Mouse (Mus musculus) neural tube, embryonic 13.5 days (tissue): ENCODE results near the gene Syt2. TPM values are rescaled to one million over a fixed set of nuclear protein-coding genes. Genes with fewer than 3 reads are reported as not detected.

ENCODE experiments used
- ATAC-seq: fragments of 200-750 bp; cut with Nextera tagmentation; 2 replicates; pipeline ENCODE4 v1.8.0; 2017; ENCODE audit warnings: low read depth, mild to moderate bottlenecking, moderate TSS enrichment, moderate library complexity
- H3K27ac ChIP-seq: fragments of 300-500 bp; sonication (generic); replicated peaks from 2 replicates; pipeline ENCODE4 v1.5.1; 2015; ENCODE audit warnings: moderate library complexity, mild to moderate bottlenecking, inconsistent platforms
- H3K27me3 ChIP-seq: fragments of 300-500 bp; sonication (generic); 2 replicates; pipeline ENCODE4 v1.6.1; 2015; ENCODE audit warnings: mild to moderate bottlenecking, inconsistent platforms
- H3K36me3 ChIP-seq: fragments of 300-500 bp; sonication (generic); 2 replicates; pipeline ENCODE4 v1.6.1; 2015; ENCODE audit warnings: mild to moderate bottlenecking, inconsistent platforms
- H3K4me1 ChIP-seq: fragments of 300-500 bp; sonication (generic); replicated peaks from 2 replicates; pipeline ENCODE4 v1.6.1; 2015; ENCODE audit warnings: inconsistent platforms
- H3K4me2 ChIP-seq: fragments of 300-500 bp; sonication (generic); 2 replicates; pipeline ENCODE4 v1.6.1; 2015; ENCODE audit warnings: inconsistent platforms, mild to moderate bottlenecking, moderate library complexity
- H3K4me3 ChIP-seq: fragments of 300-500 bp; sonication (generic); 2 replicates; pipeline ENCODE4 v1.5.1; 2015; ENCODE audit warnings: mild to moderate bottlenecking, inconsistent platforms
- H3K9ac ChIP-seq: fragments of 300-500 bp; sonication (generic); 2 replicates; pipeline ENCODE4 v1.6.1; 2015; ENCODE audit warnings: moderate library complexity, mild to moderate bottlenecking, inconsistent platforms
- H3K9me3 ChIP-seq: fragments of 300-500 bp; sonication (generic); 2 replicates; pipeline ENCODE4 v1.6.1; 2016; ENCODE audit warnings: inconsistent platforms
- WGBS: fragments of 180-500 bp; shearing (Covaris S2); methylation state at CpG from one replicate; pipeline ENCODE4 v1.1.7; 2015; 5-methylcytosine and 5-hydroxymethylcytosine counted together
- polyA plus RNA-seq: library from polyadenylated mRNA; unstranded; fragments of >200 nt; fragmentation: Nextera tagmentation; extraction: Ambion mirVana; gene quantifications from 2 replicates; pipeline ENCODE4 v1.2.1, GENCODE M21; 2015

Syt2 gene
- polyA plus RNA-seq, 1 experiment from 2014 or later = 13.9 TPM

DNA sequence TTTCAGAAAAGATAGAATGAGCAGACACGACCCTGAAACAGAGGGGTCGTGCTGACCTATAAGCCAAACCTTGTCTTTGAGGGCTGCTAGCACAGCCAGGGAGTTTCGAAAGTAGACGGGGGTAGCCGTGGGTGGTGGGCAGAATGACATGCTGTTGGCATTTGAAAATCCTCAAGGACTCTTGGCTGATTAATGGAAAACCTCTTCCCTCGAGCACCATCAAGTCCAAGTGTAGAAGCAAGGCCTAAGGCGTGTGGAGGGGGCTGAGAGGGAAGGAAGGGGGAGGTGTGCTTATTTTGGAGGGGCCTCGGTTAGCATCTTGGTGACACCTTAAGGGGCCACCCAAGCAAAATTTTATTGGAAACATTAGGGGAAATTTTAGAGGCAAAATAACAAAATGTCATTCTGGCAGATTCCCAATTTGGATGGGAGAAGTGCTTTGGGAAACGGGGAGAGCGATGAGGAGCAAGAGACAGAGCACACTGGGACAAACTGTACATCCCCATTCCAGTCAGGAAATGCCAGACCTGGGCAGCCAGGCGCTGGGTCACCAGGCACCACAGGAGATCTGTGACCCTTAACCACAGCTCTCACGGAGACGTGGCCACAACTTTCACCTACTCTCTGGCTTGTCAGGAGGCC lies 109.2 kb downstream of the Syt2 start:
- Histone ChIP-seq H3K9me3 (no peaks in the 10 kb centered on the region), H3K27ac (peak overlapping the region; percentile 72), H3K27me3 (no peaks in the 10 kb centered on the region), H3K9ac (peak overlapping the region; percentile 17; the same call in 1 of the 2 replicates), H3K36me3 (peaks cover 15% of the 10 kb centered on the region; the same call in 1 of the 2 replicates), H3K4me2 (no peak overlapping the region), H3K4me1 (peaks cover 45% of the 10 kb centered on the region), H3K4me3 (no peak overlapping the region)
- WGBS = 58% methylated on average over 13 of the region's 13 CpGs
- ATAC-seq = peak; percentile 33; the same call in 1 of the 2 replicates

DNA sequence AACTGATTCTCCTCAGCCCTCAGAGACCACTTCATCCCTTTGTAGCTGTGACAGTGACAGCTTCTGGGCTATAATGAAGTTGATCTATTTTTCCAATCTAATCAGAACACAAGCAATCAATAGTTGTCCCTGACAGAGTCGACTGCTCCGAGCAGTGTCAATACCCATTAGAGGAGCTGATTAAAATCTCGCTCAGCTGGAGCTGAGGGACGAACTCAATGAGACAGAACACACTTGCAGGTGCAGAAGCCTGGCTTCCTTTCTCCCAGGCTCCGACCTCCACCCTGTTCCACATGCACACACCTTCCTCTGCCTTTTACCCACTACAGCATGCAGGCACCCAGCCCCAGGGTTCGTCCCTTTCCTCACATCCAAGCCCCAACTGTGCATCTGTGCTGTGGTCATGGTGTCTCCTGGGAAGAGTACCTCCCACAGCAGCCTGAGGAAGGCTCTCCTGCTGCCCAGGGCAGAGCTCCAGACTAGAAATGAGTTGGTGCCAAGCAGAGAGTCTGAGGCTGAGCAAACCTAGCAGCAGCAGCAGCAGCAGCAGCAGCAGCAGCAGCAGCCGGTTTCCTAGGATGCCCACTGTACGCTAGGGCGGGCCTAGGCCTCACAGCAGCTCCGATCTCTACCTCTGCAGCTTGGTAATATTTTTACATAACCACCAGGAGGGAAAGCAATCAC lies 109.9 kb downstream of the Syt2 start:
- peak overlapping the region; percentile 5 for H3K9ac ChIP-seq
- peak; percentile 52; the same call in 1 of the 2 replicates for ATAC-seq

DNA sequence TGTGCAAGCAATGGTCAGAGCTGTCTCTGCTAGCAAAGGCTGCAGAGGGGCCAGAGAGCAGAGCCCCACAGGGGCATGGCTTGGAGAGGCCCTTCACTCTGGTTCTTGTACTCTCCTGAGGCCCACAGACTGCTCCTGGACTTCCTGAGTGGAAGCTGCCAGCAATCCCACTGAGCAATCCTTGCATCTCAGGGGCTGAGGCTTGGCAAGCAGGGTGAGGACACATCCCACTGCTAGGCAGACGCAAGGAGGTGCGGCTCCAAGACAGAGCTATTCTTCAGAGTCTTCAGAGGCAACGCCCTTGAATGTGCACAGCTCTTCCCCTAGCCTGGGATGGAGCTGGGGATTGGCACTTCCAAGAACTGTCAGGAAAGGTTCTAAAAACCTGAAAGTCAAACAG lies 110.8 kb downstream of the Syt2 start:
- Histone ChIP-seq H3K27me3 (no peaks in the 10 kb centered on the region), H3K4me2 (no peak overlapping the region), H3K4me3 (no peak overlapping the region), H3K9ac (peak overlapping the region; percentile 18; the same call in 1 of the 2 replicates), H3K4me1 (peaks cover 45% of the 10 kb centered on the region), H3K9me3 (no peaks in the 10 kb centered on the region), H3K36me3 (peaks cover 16% of the 10 kb centered on the region; the same call in 1 of the 2 replicates), H3K27ac (peak overlapping the region; percentile 72; the same call in 1 of the 2 replicates)
- no peak for ATAC-seq
- 83% methylated on average over 3 of the region's 3 CpGs for WGBS

More for the DNA sequence above, 109.9 kb downstream of the Syt2 start:
- Histone ChIP-seq H3K36me3 (peaks cover 16% of the 10 kb centered on the region; the same call in 1 of the 2 replicates), H3K27ac (peak overlapping the region; percentile 72), H3K4me3 (no peak overlapping the region), H3K4me2 (no peak overlapping the region), H3K9me3 (no peaks in the 10 kb centered on the region), H3K4me1 (peaks cover 45% of the 10 kb centered on the region), H3K27me3 (no peaks in the 10 kb centered on the region)
- WGBS = 48% methylated on average over 10 of the region's 10 CpGs

DNA sequence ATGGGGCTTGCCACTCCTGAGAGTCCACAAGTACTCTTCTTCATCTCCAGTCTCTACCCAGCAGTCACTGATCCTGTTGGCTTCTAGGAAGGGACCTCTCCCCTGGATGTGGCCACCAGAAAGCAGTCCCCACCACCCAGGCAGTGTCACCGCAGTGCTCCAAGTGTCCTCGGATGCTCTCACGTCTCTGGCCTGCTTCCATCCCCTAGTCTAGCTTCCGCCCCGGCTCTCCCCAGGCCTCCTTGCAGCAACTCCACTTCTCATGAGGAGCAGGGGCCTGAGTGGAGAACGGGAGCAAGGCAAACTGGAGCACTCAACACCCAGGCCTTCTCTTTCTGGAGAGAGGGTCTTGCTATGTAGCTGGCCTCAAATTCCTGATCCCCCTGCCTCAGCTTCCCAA lies 112.7 kb downstream of the Syt2 start:
- Histone ChIP-seq H3K9me3 (no peaks in the 10 kb centered on the region), H3K36me3 (peaks cover 16% of the 10 kb centered on the region; the same call in 1 of the 2 replicates), H3K27ac (no peak overlapping the region), H3K27me3 (no peaks in the 10 kb centered on the region), H3K4me3 (no peak overlapping the region), H3K4me2 (no peak overlapping the region), H3K4me1 (peaks cover 37% of the 10 kb centered on the region), H3K9ac (no peak overlapping the region)
- 91% methylated on average over 6 of the region's 6 CpGs for WGBS
- no peak for ATAC-seq

GRCm38 (mm10) chr1:134760642-134761041 lies 114.2 kb downstream of the Syt2 start:
- 83% methylated on average over 5 of the region's 5 CpGs for WGBS
- no peaks in the 10 kb centered on the region for H3K9me3 ChIP-seq
- no peak overlapping the region for H3K9ac ChIP-seq
- H3K4me1 ChIP-seq = peaks cover 34% of the 10 kb centered on the region
- no peak for ATAC-seq
- H3K27ac ChIP-seq = no peak overlapping the region
- H3K4me3 ChIP-seq = no peak overlapping the region
- H3K36me3 ChIP-seq = peaks cover 17% of the 10 kb centered on the region; the same call in 1 of the 2 replicates
- H3K4me2 ChIP-seq = no peak overlapping the region
- no peaks in the 10 kb centered on the region for H3K27me3 ChIP-seq

DNA sequence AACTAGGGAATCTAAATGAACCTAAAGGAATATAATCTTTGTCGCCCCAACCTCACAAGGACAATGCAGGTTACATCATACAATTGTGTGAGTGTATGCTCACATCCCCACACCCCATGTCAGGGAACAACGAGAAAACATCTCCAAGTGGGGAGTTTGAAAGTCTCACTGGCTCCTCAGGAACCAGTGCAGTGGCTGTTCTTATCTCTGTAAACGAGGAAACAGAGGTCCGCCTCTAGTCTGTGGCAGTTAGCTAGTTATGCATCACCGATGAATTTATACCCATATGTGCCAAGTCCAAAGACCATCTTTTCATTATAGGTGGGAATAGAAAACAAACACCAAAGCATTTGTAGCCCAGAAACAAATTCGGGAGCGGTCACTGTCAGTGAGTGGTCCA lies 115.1 kb downstream of the Syt2 start:
- H3K4me2 ChIP-seq = no peak overlapping the region
- H3K27me3 ChIP-seq = no peaks in the 10 kb centered on the region
- peaks cover 25% of the 10 kb centered on the region for H3K4me1 ChIP-seq
- no peaks in the 10 kb centered on the region for H3K9me3 ChIP-seq
- peaks cover 19% of the 10 kb centered on the region; the same call in 1 of the 2 replicates for H3K36me3 ChIP-seq
- no peak overlapping the region for H3K9ac ChIP-seq
- no peak overlapping the region for H3K4me3 ChIP-seq
- WGBS = 90% methylated on average over 7 of the region's 7 CpGs
- no peak for ATAC-seq
- no peak overlapping the region for H3K27ac ChIP-seq

GRCm38 (mm10) chr1:134763250-134763649 lies 116.8 kb downstream of the Syt2 start:
- no peak overlapping the region for H3K27ac ChIP-seq
- ATAC-seq = no peak
- no peak overlapping the region for H3K9ac ChIP-seq
- 97% methylated on average over 4 of the region's 4 CpGs for WGBS
- H3K4me2 ChIP-seq = no peak overlapping the region
- peaks cover 29% of the 10 kb centered on the region; the same call in 1 of the 2 replicates for H3K36me3 ChIP-seq
- peaks cover 13% of the 10 kb centered on the region for H3K4me1 ChIP-seq
- H3K27me3 ChIP-seq = no peaks in the 10 kb centered on the region
- H3K9me3 ChIP-seq = no peaks in the 10 kb centered on the region
- no peak overlapping the region for H3K4me3 ChIP-seq

GRCm38 (mm10) chr1:134763776-134764438 lies 117.4 kb downstream of the Syt2 start:
- Histone ChIP-seq H3K4me3 (no peak overlapping the region), H3K4me1 (peaks cover 13% of the 10 kb centered on the region), H3K9ac (no peak overlapping the region), H3K9me3 (no peaks in the 10 kb centered on the region), H3K27me3 (no peaks in the 10 kb centered on the region), H3K4me2 (no peak overlapping the region), H3K27ac (peak overlapping the region; percentile 63; the same call in 1 of the 2 replicates), H3K36me3 (peaks cover 35% of the 10 kb centered on the region; the same call in 1 of the 2 replicates)
- 72% methylated on average over 11 of the region's 11 CpGs for WGBS
- no peak for ATAC-seq

DNA sequence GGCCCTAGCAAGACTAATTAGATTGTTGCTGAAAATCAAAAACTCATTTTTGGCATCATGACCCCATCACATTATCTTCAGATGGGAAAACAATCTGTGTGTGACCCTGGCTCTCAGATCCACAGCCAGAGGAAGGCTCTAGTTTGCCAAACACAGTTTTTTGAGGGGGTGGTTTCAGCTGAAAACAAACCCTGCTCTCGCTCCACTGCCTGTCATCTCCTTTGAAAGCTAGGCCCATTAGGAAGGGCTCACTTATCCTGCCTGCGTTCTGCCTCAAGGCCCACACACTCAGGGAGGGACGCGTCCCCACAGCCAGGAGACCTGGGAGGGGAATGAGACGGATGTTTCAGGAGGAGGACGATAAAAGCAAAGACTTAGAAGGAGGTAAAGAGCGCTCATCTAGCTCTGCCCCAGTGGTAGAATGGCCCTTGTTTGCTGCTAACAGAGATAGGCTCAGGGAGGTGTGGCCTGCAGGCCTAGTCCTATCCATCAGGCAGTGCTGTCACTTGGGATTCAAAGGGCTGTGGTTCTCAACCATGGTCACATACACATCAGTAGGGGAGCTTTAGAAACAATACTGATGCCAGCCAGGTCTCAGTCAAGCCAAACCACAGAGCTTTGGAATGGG lies 118.5 kb downstream of the Syt2 start:
- Histone ChIP-seq H3K9me3 (no peaks in the 10 kb centered on the region), H3K4me1 (peaks cover 13% of the 10 kb centered on the region), H3K9ac (no peak overlapping the region), H3K27ac (peak overlapping the region; percentile 63; the same call in 1 of the 2 replicates), H3K4me2 (no peak overlapping the region), H3K27me3 (no peaks in the 10 kb centered on the region), H3K36me3 (peaks cover 28% of the 10 kb centered on the region; the same call in 1 of the 2 replicates), H3K4me3 (no peak overlapping the region)
- no peak for ATAC-seq
- WGBS = 50% methylated on average over 7 of the region's 7 CpGs

DNA sequence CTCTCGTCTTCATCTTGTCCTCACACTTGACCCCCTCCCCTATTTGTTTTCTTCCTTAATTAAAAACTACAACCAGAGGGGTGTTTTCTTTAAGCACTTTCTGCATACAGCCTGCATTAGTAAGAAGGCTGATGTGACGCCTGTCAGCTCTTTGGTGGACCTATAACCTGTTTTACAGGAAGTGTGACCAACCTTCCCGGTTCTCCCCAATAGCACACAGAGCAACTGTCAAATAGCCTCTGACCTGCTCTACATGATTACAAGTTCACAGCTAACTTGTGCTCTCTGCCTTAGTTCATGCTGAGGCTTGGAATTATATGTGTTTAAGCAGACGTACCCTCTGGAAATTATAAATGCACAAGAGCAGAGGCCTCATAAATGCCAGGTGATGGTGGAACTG lies 120.0 kb downstream of the Syt2 start:
- Histone ChIP-seq H3K9me3 (no peaks in the 10 kb centered on the region), H3K4me3 (no peak overlapping the region), H3K9ac (no peak overlapping the region), H3K4me2 (no peak overlapping the region), H3K36me3 (peaks cover 29% of the 10 kb centered on the region), H3K27ac (no peak overlapping the region), H3K27me3 (no peaks in the 10 kb centered on the region), H3K4me1 (peaks cover 13% of the 10 kb centered on the region)
- 87% methylated on average over 4 of the region's 4 CpGs for WGBS
- no peak for ATAC-seq

GRCm38 (mm10) chr1:134770312-134770711 lies 123.8 kb downstream of the Syt2 start:
- H3K4me3 ChIP-seq = no peak overlapping the region
- peaks cover 47% of the 10 kb centered on the region for H3K36me3 ChIP-seq
- H3K4me2 ChIP-seq = no peak overlapping the region
- ATAC-seq = no peak
- H3K9ac ChIP-seq = no peak overlapping the region
- H3K27me3 ChIP-seq = no peaks in the 10 kb centered on the region
- peaks cover 6% of the 10 kb centered on the region; the same call in 1 of the 2 replicates for H3K4me1 ChIP-seq
- H3K9me3 ChIP-seq = no peaks in the 10 kb centered on the region
- no peak overlapping the region for H3K27ac ChIP-seq
- WGBS = 96% methylated on average over 5 of the region's 5 CpGs
